Mouse (Mus musculus) heart, adult 2 months (tissue): Measurements from ENCODE around the gene Pla2g7. TPM values are rescaled to one million over a fixed set of nuclear protein-coding genes. Genes with fewer than 3 reads are reported as not detected.
"Not testable (repeated sequence)": the region's sequence is repeated elsewhere in the genome, so short reads cannot be mapped to it uniquely, and the experiment has no call there.

Experiments used
- DNase-seq, 2 experiments: peaks; one replicate each; pipeline ENCODE4 v3.0.0; 2021
- H3K27ac ChIP-seq: fragments of 200-600 bp; 2 replicates; pipeline ENCODE4 v1.8.1; 2022
- H3K27me3 ChIP-seq: fragments of 200-500 bp; 2 replicates; pipeline ENCODE4 v1.6.1; 2012; ENCODE audit warnings: mild to moderate bottlenecking, low read length, inconsistent platforms, mixed read lengths; ENCODE audit not compliant: control insufficient read depth, insufficient read depth
- H3K36me3 ChIP-seq: fragments of 200-500 bp; 2 replicates; pipeline ENCODE4 v1.6.1; 2012; ENCODE audit warnings: low read length, inconsistent platforms; ENCODE audit not compliant: control insufficient read depth, insufficient read depth
- H3K4me1 ChIP-seq: fragments of 200-500 bp; 2 replicates; pipeline ENCODE4 v1.6.1; 2011; ENCODE audit warnings: low read length; ENCODE audit not compliant: control insufficient read depth, insufficient read depth
- H3K4me3 ChIP-seq: fragments of 200-600 bp; 2 replicates; pipeline ENCODE4 v1.8.1; 2022
- H3K79me2 ChIP-seq: fragments of 200-500 bp; replicated peaks from 2 replicates; pipeline ENCODE4 v1.6.1; 2012; ENCODE audit warnings: mild to moderate bottlenecking, inconsistent platforms, low read length, moderate library complexity, mixed read lengths; ENCODE audit not compliant: control insufficient read depth, insufficient read depth
- H3K9ac ChIP-seq: fragments of 200-500 bp; 2 replicates; pipeline ENCODE4 v1.6.1; 2012; ENCODE audit warnings: low read depth, mild to moderate bottlenecking, control low read depth, inconsistent platforms, low read length, mixed read lengths
- CTCF ChIP-seq: fragments of 200-600 bp; IDR thresholded peaks from 2 replicates; pipeline ENCODE4 v1.8.1; 2022; ENCODE audit warnings: antibody characterized with exemption, mild to moderate bottlenecking, moderate library complexity
- EP300 ChIP-seq: fragments of 200-500 bp; IDR thresholded peaks from 2 replicates; pipeline ENCODE4 v1.6.1; 2011; ENCODE audit warnings: low read depth, low read length, control low read depth; ENCODE audit not compliant: insufficient read depth
- POLR2A ChIP-seq: fragments of 200-500 bp; IDR thresholded peaks from 2 replicates; pipeline ENCODE4 v1.6.1; 2011; ENCODE audit warnings: mild to moderate bottlenecking, low read depth, low read length, control low read depth; ENCODE audit not compliant: insufficient read depth
- WGBS: fragments of 180-500 bp; shearing (Covaris S2); methylation state at CpG from one replicate; pipeline ENCODE4 v1.1.7; 2018; 5-methylcytosine and 5-hydroxymethylcytosine counted together
- intact Hi-C: fragments of 180-260 bp; cut with DNase I; formaldehyde crosslinking; loops from one replicate; pipeline ENCODE4 v1.15.1; 2025
- polyA plus RNA-seq: library from polyadenylated mRNA; depleted of rRNA; stranded (reverse); fragments of >200 nt; gene quantifications from 2 replicates; pipeline ENCODE4 v1.2.3, GENCODE M21; 2012
- total RNA-seq, 2 experiments: library from RNA; stranded (reverse); gene quantifications; 2 replicates each; pipeline ENCODE4 v1.2.3; 2021

The Pla2g7 gene
- total and polyA plus RNA-seq, 3 experiments, result 3.5 to 6.2 (median 5.8) TPM

GRCm38 (mm10) chr17:43534362-43535222, 33.3 kb upstream of the Pla2g7 start:
- H3K27ac ChIP-seq, result no peak overlapping the region
- no peak for TF ChIP-seq CTCF
- TF ChIP-seq EP300, result no peak
- TF ChIP-seq POLR2A, result no peak
- intact Hi-C loops, result loop anchor here (10.0 kb wide), 1 partner anchor 50 kb away; no protein-coding TSS in a partner anchor
- H3K4me1 ChIP-seq, result no peaks in the 10 kb centered on the region
- H3K36me3 ChIP-seq, result no peaks in the 10 kb centered on the region
- H3K27me3 ChIP-seq, result no peaks in the 10 kb centered on the region
- WGBS, result 22% methylated on average over 23 of the region's 23 CpGs
- H3K79me2 ChIP-seq, result no peaks in the 10 kb centered on the region
- no peak overlapping the region for H3K9ac ChIP-seq
- DNase-seq, result peak; percentile 44 to 58
- H3K4me3 ChIP-seq, result no peak overlapping the region

- not testable (repeated sequence) for H3K9ac ChIP-seq, H3K36me3 ChIP-seq, H3K27me3 ChIP-seq, H3K4me1 ChIP-seq, H3K27ac ChIP-seq, H3K4me3 ChIP-seq, DNase-seq, H3K79me2 ChIP-seq
- intact Hi-C loops, result loop anchor here (10.0 kb wide), 1 partner anchor 48 kb away; no protein-coding TSS in a partner anchor
- 87% methylated on average over 6 of the region's 6 CpGs for WGBS
Observed at GRCm38 (mm10) chr17:43536841-43537240, 31.1 kb upstream of the Pla2g7 start.

- no peak for TF ChIP-seq POLR2A
- TF ChIP-seq CTCF, result no peak
- TF ChIP-seq EP300, result no peak
- no peak for DNase-seq
- Histone ChIP-seq H3K27me3 (no peaks in the 10 kb centered on the region), H3K79me2 (no peaks in the 10 kb centered on the region), H3K27ac (no peak overlapping the region), H3K36me3 (no peaks in the 10 kb centered on the region), H3K4me1 (no peaks in the 10 kb centered on the region), H3K4me3 (no peak overlapping the region), H3K9ac (no peak overlapping the region)
- intact Hi-C loops, result loop anchor here (10.0 kb wide), 1 partner anchor 46 kb away; no protein-coding TSS in a partner anchor
- 82% methylated on average over 3 of the region's 3 CpGs for WGBS
Observed at GRCm38 (mm10) chr17:43538767-43539166, 29.1 kb upstream of the Pla2g7 start.

DNA sequence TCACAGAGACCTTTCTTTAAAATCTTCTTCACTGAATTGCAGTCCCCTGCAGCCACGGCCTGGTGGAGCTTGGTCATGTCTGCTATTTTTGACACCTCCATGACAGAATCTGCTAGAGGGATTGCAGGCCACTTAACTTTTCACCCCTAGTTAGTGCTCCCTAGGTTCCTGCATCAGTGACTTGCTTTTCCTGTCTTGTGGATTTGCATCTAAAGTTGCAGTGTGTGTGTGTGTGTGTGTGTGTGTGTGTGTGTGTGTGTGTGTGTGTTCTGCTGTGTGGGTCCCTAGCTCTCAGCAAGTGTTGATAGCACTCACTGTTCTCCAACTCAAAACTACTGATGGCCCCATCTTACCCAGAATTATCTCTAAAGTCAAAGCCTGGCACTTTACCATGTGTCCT, 24.4 kb upstream of the Pla2g7 start, which contains the start of gene Ankrd66:
Gene Ankrd66, minus strand, starts transcription at position 101 of the 400 bp plus-strand sequence.
- Histone ChIP-seq H3K79me2 (no peaks in the 10 kb centered on the region), H3K36me3 (no peaks in the 10 kb centered on the region), H3K27me3 (no peaks in the 10 kb centered on the region), H3K9ac (no peak within 1 kb of the TSS), H3K27ac (no peak within 1 kb of the TSS), H3K4me1 (no peaks in the 10 kb centered on the region), H3K4me3 (no peak within 1 kb of the TSS)
- TF ChIP-seq CTCF (no peak), EP300 (no peak), POLR2A (no peak)
- 43% methylated on average over 1 of the region's 1 CpGs for WGBS
- DNase-seq, result no peak
- intact Hi-C loops, result no loop called here

GRCm38 (mm10) chr17:43544040-43544439, 23.9 kb upstream of the Pla2g7 start:
- no peaks in the 10 kb centered on the region for H3K27me3 ChIP-seq
- H3K36me3 ChIP-seq, result no peaks in the 10 kb centered on the region
- no peak overlapping the region for H3K9ac ChIP-seq
- intact Hi-C loops, result no loop called here
- TF ChIP-seq POLR2A (no peak), CTCF (no peak), EP300 (no peak)
- WGBS, result 79% methylated on average over 4 of the region's 4 CpGs
- DNase-seq, result no peak
- H3K27ac ChIP-seq, result no peak overlapping the region
- no peaks in the 10 kb centered on the region for H3K4me1 ChIP-seq
- no peak overlapping the region for H3K4me3 ChIP-seq
- no peaks in the 10 kb centered on the region for H3K79me2 ChIP-seq

- H3K4me1 ChIP-seq, result no peaks in the 10 kb centered on the region
- intact Hi-C loops, result no loop called here
- 60% methylated on average over 3 of the region's 3 CpGs for WGBS
- H3K79me2 ChIP-seq, result no peaks in the 10 kb centered on the region
- no peak overlapping the region for H3K4me3 ChIP-seq
- H3K9ac ChIP-seq, result no peak overlapping the region
- no peaks in the 10 kb centered on the region for H3K36me3 ChIP-seq
- TF ChIP-seq EP300 (no peak), POLR2A (no peak), CTCF (no peak)
- no peaks in the 10 kb centered on the region for H3K27me3 ChIP-seq
- H3K27ac ChIP-seq, result no peak overlapping the region
- DNase-seq, result no peak
Observed at GRCm38 (mm10) chr17:43551122-43551630, 16.7 kb upstream of the Pla2g7 start.
